Mouse (Mus musculus): ENCODE results near the gene Dnajb4. TPM values are rescaled to one million over a fixed set of nuclear protein-coding genes. Genes with fewer than 3 reads are reported as not detected.
A peak's percentile ranks its signal among the peaks of the same experiment; 100 is the strongest.

Gene Dnajb4
- polyA plus RNA-seq, 1 experiment from 2014 or later: 85.0 TPM

DNA sequence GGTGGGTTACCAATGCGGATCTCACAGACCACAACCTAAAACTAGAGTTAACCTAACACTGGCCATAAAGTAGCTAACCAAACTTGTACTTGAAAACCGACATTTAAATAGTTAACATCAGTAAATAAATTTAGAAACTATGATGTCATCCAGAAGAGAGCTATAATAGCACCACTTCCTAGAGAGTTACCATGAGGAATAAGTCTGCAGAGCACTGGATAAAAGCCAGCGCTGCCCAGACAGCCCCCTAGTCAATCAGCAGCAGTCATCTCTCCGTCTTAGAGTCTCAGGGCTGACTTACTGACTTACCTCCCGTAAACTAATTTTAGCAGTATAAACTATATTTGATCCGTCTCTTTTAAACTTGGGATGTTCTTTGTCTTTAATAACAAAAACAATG, 24.0 kb downstream of the Dnajb4 start:
- POLR2A ChIA-PET: interaction anchor here (1.5 kb wide), 1 partner anchor 13 kb away, joined by 3 read pairs; no protein-coding TSS in a partner anchor
- CTCF ChIA-PET: interaction anchor here (1.6 to 2.0 kb wide), 2 partner anchors 34 to 44 kb away, joined by 3 to 5 read pairs; no protein-coding TSS in a partner anchor
- H3K27me3 ChIP-seq: no peaks in the 10 kb centered on the region
- TF ChIP-seq CTCF (IDR thresholded peaks at IDR 0.05): no peak
- ATAC-seq: no peak
- DNase-seq (ENCODE audit: low read depth, low spot score): no peak
- in situ Hi-C loops (cut with MboI; ENCODE audit: low pct_unique_long_range_greater_than_20kb): no loop called here

GRCm38 (mm10) chr3:152183522-152183921, 26.6 kb downstream of the Dnajb4 start:
- ChIA-PET POLR2A (interaction anchor here (0.8 to 2.8 kb wide), 2 partner anchors 22 to 32 kb away, joined by 3 to 7 read pairs; no protein-coding TSS in a partner anchor), CTCF (interaction anchor here (1.0 to 2.4 kb wide), 4 partner anchors 9 to 73 kb away, joined by 3 to 5 read pairs (median 5); no protein-coding TSS in a partner anchor)
- DNase-seq (ENCODE audit: low read depth, low spot score) (no peak), ATAC-seq (no peak)
- in situ Hi-C loops (cut with MboI; ENCODE audit: low pct_unique_long_range_greater_than_20kb): no loop called here
- no peaks in the 10 kb centered on the region for H3K27me3 ChIP-seq
- TF ChIP-seq CTCF (IDR thresholded peaks at IDR 0.05): no peak

- DNase-seq (ENCODE audit: low read depth, low spot score) (no peak), ATAC-seq (no peak)
- no peak for TF ChIP-seq CTCF (IDR thresholded peaks at IDR 0.05)
- in situ Hi-C loops (cut with MboI; ENCODE audit: low pct_unique_long_range_greater_than_20kb): no loop called here
- ChIA-PET CTCF (interaction anchor here (0.9 to 3.7 kb wide), 3 partner anchors 9 to 21 kb away, joined by 4 to 21 read pairs (median 4); no protein-coding TSS in a partner anchor), POLR2A (no interaction called here)
- no peaks in the 10 kb centered on the region for H3K27me3 ChIP-seq
These were observed 29.5 kb downstream of the Dnajb4 start for GRCm38 (mm10) chr3:152180624-152181023.

DNA sequence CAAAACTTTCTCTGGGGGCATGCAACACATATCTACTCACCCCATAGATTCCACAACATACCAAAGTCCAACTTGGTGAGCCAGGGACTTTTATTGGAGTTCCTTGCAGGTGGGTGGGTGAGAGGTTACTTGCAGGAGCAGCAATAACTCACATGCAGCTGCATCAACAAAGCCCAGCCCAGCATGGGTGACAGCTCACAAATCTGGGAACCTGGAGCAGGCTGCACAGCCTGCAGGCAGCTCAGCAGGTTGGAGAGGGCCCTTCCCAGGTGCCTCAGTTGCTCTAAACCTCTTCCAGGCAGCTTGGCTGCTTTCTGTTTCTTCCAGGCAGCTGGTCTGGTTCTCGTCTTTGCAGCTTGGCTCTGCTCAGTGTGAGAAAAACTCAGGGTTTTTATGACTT, 30.8 kb downstream of the Dnajb4 start:
- no peak for ATAC-seq
- in situ Hi-C loops (cut with MboI; ENCODE audit: low pct_unique_long_range_greater_than_20kb): no loop called here
- ChIA-PET CTCF (interaction anchor here (0.8 to 3.7 kb wide), 6 partner anchors 10 to 68 kb away, joined by 3 to 21 read pairs (median 4); no protein-coding TSS in a partner anchor), POLR2A (no interaction called here)
- no peaks in the 10 kb centered on the region for H3K27me3 ChIP-seq
- DNase-seq (ENCODE audit: low read depth, low spot score): no peak
- TF ChIP-seq CTCF (IDR thresholded peaks at IDR 0.05): no peak

GRCm38 (mm10) chr3:152178816-152179215, 31.3 kb downstream of the Dnajb4 start:
- DNase-seq (ENCODE audit: low read depth, low spot score): no peak
- in situ Hi-C loops (cut with MboI; ENCODE audit: low pct_unique_long_range_greater_than_20kb): no loop called here
- ChIA-PET CTCF (interaction anchor here (0.8 to 3.7 kb wide), 5 partner anchors 9 to 59 kb away, joined by 3 to 21 read pairs (median 3); no protein-coding TSS in a partner anchor), POLR2A (interaction anchor here (0.6 to 1.2 kb wide), 3 partner anchors 16 to 35 kb away, joined by 3 to 6 read pairs (median 4); no protein-coding TSS in a partner anchor)
- H3K27me3 ChIP-seq: no peaks in the 10 kb centered on the region
- no peak for TF ChIP-seq CTCF (IDR thresholded peaks at IDR 0.05)
- ATAC-seq: no peak

GRCm38 (mm10) chr3:152172322-152172935, 37.7 kb downstream of the Dnajb4 start:
- POLR2A ChIA-PET: interaction anchor here (0.6 kb wide), 1 partner anchor 26 kb away, joined by 3 read pairs; no protein-coding TSS in a partner anchor
- H3K27me3 ChIP-seq: no peaks in the 10 kb centered on the region
- DNase-seq (ENCODE audit: low read depth, low spot score): no peak
- ATAC-seq: no peak
- in situ Hi-C loops (cut with MboI; ENCODE audit: low pct_unique_long_range_greater_than_20kb): no loop called here
- no peak for TF ChIP-seq CTCF (IDR thresholded peaks at IDR 0.05)
- CTCF ChIA-PET: interaction anchor here (0.8 to 2.6 kb wide), 2 partner anchors 21 to 62 kb away, joined by 4 to 8 read pairs; no protein-coding TSS in a partner anchor

GRCm38 (mm10) chr3:152171862-152172261, 38.2 kb downstream of the Dnajb4 start:
- ChIA-PET CTCF (interaction anchor here (0.8 to 2.6 kb wide), 2 partner anchors 21 to 61 kb away, joined by 4 to 8 read pairs; no protein-coding TSS in a partner anchor), POLR2A (interaction anchor here (0.6 kb wide), 1 partner anchor 27 kb away, joined by 3 read pairs; no protein-coding TSS in a partner anchor)
- peak; percentile 13 for ATAC-seq
- in situ Hi-C loops (cut with MboI; ENCODE audit: low pct_unique_long_range_greater_than_20kb): no loop called here
- no peak for TF ChIP-seq CTCF (IDR thresholded peaks at IDR 0.05)
- DNase-seq (ENCODE audit: low read depth, low spot score): no peak
- H3K27me3 ChIP-seq: no peaks in the 10 kb centered on the region

GRCm38 (mm10) chr3:152171236-152171635, 38.9 kb downstream of the Dnajb4 start:
- in situ Hi-C loops (cut with MboI; ENCODE audit: low pct_unique_long_range_greater_than_20kb): no loop called here
- TF ChIP-seq CTCF (IDR thresholded peaks at IDR 0.05): no peak
- no peaks in the 10 kb centered on the region for H3K27me3 ChIP-seq
- DNase-seq (ENCODE audit: low read depth, low spot score) (no peak), ATAC-seq (no peak)
- ChIA-PET CTCF (interaction anchor here (2.6 to 3.2 kb wide), 2 partner anchors 13 to 60 kb away, joined by 8 to 17 read pairs; no protein-coding TSS in a partner anchor), POLR2A (no interaction called here)

DNA sequence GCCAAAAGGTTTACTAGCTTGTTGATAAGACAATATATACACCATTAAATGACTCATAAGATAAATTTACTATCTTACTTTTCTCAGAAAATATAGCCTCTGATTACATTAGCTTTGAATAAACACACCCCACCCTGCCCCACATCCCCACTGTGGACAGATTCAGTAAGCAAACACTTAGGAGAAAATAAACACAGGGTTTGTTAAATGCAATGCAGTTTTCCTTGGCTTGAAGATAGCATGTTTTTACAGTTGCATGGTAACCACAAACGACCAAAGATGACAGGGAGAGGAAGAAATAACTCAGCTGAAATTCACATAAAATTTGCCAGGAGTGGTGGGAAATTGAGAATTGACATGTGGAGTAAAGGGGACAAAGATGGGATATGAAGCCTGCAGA, 39.7 kb downstream of the Dnajb4 start:
- CTCF ChIA-PET: interaction anchor here (1.3 to 3.2 kb wide), 4 partner anchors 10 to 60 kb away, joined by 4 to 17 read pairs (median 6); no protein-coding TSS in a partner anchor

GRCm38 (mm10) chr3:152168007-152168406, 42.1 kb downstream of the Dnajb4 start:
- in situ Hi-C loops (cut with MboI; ENCODE audit: low pct_unique_long_range_greater_than_20kb): no loop called here
- no peak for TF ChIP-seq CTCF (IDR thresholded peaks at IDR 0.05)
- ChIA-PET CTCF (interaction anchor here (3.2 kb wide), 1 partner anchor 9 kb away, joined by 17 read pairs; no protein-coding TSS in a partner anchor), POLR2A (no interaction called here)
- ATAC-seq: no peak
- no peak for DNase-seq (ENCODE audit: low read depth, low spot score)
- H3K27me3 ChIP-seq: no peaks in the 10 kb centered on the region

More for the DNA sequence above, 39.7 kb downstream of the Dnajb4 start:
- H3K27me3 ChIP-seq: no peaks in the 10 kb centered on the region
- POLR2A ChIA-PET: no interaction called here
- no peak for TF ChIP-seq CTCF (IDR thresholded peaks at IDR 0.05)
- ATAC-seq (no peak), DNase-seq (ENCODE audit: low read depth, low spot score) (no peak)
- in situ Hi-C loops (cut with MboI; ENCODE audit: low pct_unique_long_range_greater_than_20kb): no loop called here
